Mouse (Mus musculus): ENCODE measurements around the gene Rtf2. TPM values are rescaled to one million over a fixed set of nuclear protein-coding genes. Genes with fewer than 3 reads are reported as not detected.

Rtf2 gene
- polyA plus RNA-seq, 1 experiment from 2014 or later, result 99.2 TPM

DNA sequence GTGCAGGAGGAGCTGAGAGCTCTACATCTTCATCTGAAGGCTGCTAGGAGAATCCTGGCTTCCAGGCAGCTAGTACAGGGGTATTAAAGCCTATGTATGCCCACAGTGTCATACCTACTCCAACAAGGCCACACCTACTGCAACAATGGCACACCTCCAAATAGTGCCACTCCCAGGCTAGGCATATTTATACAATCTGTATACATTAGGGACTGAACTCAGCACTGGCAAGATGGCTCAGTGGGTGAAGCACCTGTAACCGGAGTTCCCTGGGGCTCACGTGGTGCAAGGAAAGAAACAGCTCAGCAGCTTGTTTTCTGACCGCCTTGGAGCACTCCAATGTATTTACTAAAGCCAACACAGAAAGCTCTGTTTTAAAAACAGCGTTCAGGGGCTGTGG is 5.3 kb downstream of the Rtf2 start:
- WGBS, result 97% methylated on average over 4 of the region's 4 CpGs
- Histone ChIP-seq H3K27ac (no peak overlapping the region), H3K27me3 (no peaks in the 10 kb centered on the region), H3K4me2 (no peak overlapping the region), H3K36me3 (ENCODE audit: poor library complexity, severe bottlenecking) (peaks cover 61% of the 10 kb centered on the region), H3K4me3 (no peak overlapping the region), H3K9ac (no peak overlapping the region), H3K4me1 (peaks cover 12% of the 10 kb centered on the region), H3K9me3 (replicated peaks) (no peaks in the 10 kb centered on the region)
- ATAC-seq, result no peak

DNA sequence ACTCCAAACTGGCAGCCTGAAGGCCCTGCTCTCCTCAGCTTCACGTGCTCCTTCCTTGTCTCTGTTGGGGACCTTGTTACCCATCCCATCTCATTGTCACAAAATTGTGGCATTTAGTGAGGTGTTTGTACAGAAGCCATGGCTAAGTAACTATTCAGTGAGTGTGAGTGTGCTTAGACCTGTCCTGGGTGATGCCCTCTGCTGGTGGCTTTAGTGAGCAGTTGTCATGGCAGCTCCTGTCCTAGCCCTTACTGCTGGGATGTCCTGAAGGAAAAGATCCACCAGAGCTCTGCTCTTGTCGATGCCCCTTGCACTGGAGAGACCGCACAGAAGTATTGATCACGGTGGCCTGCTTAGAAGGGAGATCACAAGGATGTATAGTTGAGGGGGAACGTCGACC is 7.0 kb downstream of the Rtf2 start:
- H3K4me1 ChIP-seq, result no peaks in the 10 kb centered on the region
- H3K9me3 ChIP-seq (replicated peaks), result no peaks in the 10 kb centered on the region
- ATAC-seq, result no peak
- no peak overlapping the region for H3K4me3 ChIP-seq
- H3K4me2 ChIP-seq, result no peak overlapping the region
- H3K27ac ChIP-seq, result no peak overlapping the region
- 93% methylated on average over 6 of the region's 6 CpGs for WGBS
- peaks cover 78% of the 10 kb centered on the region for H3K36me3 ChIP-seq (ENCODE audit: poor library complexity, severe bottlenecking)
- H3K9ac ChIP-seq, result no peak overlapping the region
- no peaks in the 10 kb centered on the region for H3K27me3 ChIP-seq

DNA sequence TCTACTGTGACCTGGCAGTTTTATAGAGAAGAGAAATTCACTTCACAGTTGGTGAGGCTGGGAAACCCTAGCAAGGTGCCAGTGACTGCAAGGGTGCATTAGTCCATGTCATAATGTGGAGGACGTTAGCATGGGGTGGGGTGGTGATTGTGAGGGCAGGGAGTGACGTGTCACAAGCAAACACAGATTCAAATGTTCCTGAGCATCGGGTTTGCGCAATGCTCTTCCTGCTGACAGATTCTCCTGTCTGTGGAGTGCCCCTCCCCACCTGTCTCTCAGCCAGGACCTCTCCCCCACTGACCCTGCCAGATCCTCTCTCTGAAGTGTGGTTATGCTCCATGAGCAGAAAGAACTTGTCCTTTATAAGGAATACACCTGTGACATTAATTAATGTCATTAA is 8.0 kb downstream of the Rtf2 start:
- Histone ChIP-seq H3K4me2 (no peak overlapping the region), H3K36me3 (ENCODE audit: poor library complexity, severe bottlenecking) (peaks cover 88% of the 10 kb centered on the region), H3K9ac (no peak overlapping the region), H3K9me3 (replicated peaks) (no peaks in the 10 kb centered on the region), H3K4me1 (no peaks in the 10 kb centered on the region), H3K27ac (no peak overlapping the region), H3K27me3 (no peaks in the 10 kb centered on the region), H3K4me3 (no peak overlapping the region)
- ATAC-seq, result no peak
- WGBS, result 88% methylated on average over 4 of the region's 4 CpGs

DNA sequence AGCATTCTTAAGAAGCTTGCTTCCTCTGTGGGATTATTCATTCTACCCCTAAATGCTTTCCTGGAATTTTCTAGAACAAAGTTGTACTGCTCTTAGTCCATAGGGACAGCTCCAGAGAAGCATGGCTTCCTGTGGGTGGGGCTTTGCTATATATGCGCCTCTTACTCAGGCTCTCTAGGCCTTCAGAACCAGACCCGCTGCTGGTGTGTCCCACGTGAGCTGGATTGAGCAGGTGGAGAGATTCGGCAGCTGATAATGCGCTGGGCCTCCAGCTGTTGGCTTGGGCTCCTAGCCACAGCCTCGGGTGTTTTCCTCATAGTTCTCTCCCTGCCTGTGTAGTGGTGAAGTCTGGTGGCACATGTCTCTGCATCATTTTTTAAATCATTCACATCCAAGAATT is 10.3 kb downstream of the Rtf2 start:
- ATAC-seq, result no peak
- H3K36me3 ChIP-seq (ENCODE audit: poor library complexity, severe bottlenecking), result peaks cover 93% of the 10 kb centered on the region

DNA sequence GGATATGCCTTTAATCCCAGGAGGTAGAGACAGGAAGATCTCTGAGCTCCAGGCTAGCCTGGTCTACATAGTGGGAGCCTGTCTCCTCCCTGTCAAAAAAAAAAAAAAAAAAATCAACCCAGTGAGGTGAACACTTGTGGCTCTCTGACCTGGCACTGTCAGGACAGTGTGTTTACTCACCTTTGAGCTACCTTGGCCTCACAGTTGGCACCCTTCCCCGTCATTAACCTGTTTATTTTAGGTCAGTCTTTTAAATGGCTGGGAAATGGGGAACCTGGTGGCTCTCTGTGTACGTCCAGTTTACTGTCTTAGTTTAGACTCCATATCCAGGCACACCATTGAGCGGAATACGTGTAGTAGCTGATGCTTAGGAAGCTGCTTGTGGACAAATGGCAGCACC is 11.7 kb downstream of the Rtf2 start:
- Histone ChIP-seq H3K4me3 (no peak overlapping the region), H3K9ac (no peak overlapping the region), H3K36me3 (ENCODE audit: poor library complexity, severe bottlenecking) (peaks cover 93% of the 10 kb centered on the region), H3K9me3 (replicated peaks) (no peaks in the 10 kb centered on the region), H3K4me2 (no peak overlapping the region), H3K4me1 (peaks cover 4% of the 10 kb centered on the region; the same call in 1 of the 2 replicates), H3K27me3 (no peaks in the 10 kb centered on the region), H3K27ac (no peak overlapping the region)
- 97% methylated on average over 4 of the region's 4 CpGs for WGBS
- no peak for ATAC-seq

More for the DNA sequence above, 10.3 kb downstream of the Rtf2 start:
- 91% methylated on average over 6 of the region's 6 CpGs for WGBS
- no peak overlapping the region for H3K9ac ChIP-seq
- H3K27ac ChIP-seq, result no peak overlapping the region
- no peaks in the 10 kb centered on the region for H3K9me3 ChIP-seq (replicated peaks)
- H3K4me2 ChIP-seq, result no peak overlapping the region
- H3K4me3 ChIP-seq, result no peak overlapping the region
- no peaks in the 10 kb centered on the region for H3K27me3 ChIP-seq
- no peaks in the 10 kb centered on the region; the same call in 1 of the 2 replicates for H3K4me1 ChIP-seq

DNA sequence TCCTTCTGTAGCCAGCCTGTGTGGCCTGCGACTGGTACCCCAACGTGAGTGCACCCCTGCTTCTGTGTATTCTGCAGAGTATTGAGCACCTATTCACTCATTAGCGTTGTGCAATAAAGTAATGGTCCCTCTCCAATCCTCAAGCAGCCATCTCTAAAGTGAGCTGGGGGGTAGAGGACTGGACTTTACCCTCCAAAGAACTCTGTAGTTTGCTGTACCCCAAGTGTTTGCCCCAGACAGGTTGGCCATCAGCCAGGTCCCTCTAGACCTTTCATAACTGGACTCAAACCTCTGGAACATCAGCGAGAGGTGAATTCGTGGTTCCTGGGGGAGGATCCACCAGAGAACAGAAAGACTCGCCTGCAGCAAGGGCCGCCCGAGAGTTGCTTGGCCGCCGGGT is 12.1 kb downstream of the Rtf2 start:
- no peak overlapping the region for H3K4me3 ChIP-seq
- H3K4me2 ChIP-seq, result no peak overlapping the region
- H3K27ac ChIP-seq, result no peak overlapping the region
- no peak overlapping the region for H3K9ac ChIP-seq
- H3K4me1 ChIP-seq, result peaks cover 4% of the 10 kb centered on the region; the same call in 1 of the 2 replicates
- ATAC-seq, result no peak
- no peaks in the 10 kb centered on the region for H3K27me3 ChIP-seq
- peaks cover 93% of the 10 kb centered on the region for H3K36me3 ChIP-seq (ENCODE audit: poor library complexity, severe bottlenecking)
- 94% methylated on average over 10 of the region's 10 CpGs for WGBS
- no peaks in the 10 kb centered on the region for H3K9me3 ChIP-seq (replicated peaks)

DNA sequence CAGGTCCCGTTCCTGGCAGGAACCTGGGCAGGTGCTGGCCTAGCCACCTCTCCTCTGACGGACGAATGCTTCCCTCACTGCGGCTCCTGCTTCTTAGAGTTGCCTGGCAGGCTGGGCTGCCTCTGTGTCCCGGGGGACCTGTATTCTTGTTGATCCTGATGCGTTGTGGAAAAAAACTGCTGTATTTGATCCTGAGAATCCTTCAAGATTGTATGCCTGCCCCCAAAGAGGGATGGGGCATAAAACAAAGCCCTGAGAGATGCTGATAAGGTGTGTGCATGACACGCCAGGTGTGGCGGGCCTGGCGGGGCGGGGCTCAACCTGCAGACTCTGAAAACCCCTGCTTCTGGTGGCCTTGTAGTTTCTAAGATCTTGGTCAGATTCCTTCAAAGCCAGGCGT is 18.1 kb downstream of the Rtf2 start, which contains the start of gene Gcnt7:
Gene Gcnt7, minus strand, starts transcription at position 101 of the 400 bp plus-strand sequence.
- peaks cover 76% of the 10 kb centered on the region for H3K36me3 ChIP-seq (ENCODE audit: poor library complexity, severe bottlenecking)
- ATAC-seq, result no peak
- no peaks in the 10 kb centered on the region for H3K27me3 ChIP-seq
- no peak within 1 kb of the TSS for H3K4me3 ChIP-seq
- no peak within 1 kb of the TSS for H3K27ac ChIP-seq
- no peak within 1 kb of the TSS for H3K4me2 ChIP-seq
- 89% methylated on average over 11 of the region's 11 CpGs for WGBS
- H3K9ac ChIP-seq, result no peak within 1 kb of the TSS
- H3K4me1 ChIP-seq, result peaks cover 4% of the 10 kb centered on the region; the same call in 1 of the 2 replicates
- H3K9me3 ChIP-seq (replicated peaks), result no peaks in the 10 kb centered on the region

DNA sequence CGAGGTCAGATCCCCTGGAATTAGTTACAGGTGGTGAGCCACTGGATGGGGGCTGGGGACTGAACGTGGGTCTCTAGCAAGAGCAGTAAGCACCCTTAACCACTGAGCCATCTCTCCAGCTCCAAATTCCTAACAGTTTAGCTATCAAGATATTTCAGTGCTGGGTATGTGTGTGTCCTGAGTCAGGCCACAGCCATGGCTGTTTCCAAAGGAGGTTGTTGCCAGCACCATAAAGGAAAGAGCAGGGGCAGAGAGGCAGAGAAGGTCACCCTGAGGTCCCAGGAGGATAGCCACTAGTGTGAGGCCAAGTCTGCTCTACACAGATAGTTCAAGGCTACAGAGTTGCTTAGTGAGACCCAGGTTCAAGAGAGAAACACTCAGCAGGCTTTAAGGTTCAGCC is 20.3 kb downstream of the Rtf2 start:
- ATAC-seq, result no peak
- Histone ChIP-seq H3K27ac (no peak overlapping the region), H3K9me3 (replicated peaks) (no peaks in the 10 kb centered on the region), H3K4me1 (peaks cover 10% of the 10 kb centered on the region), H3K4me3 (no peak overlapping the region), H3K27me3 (no peaks in the 10 kb centered on the region), H3K4me2 (no peak overlapping the region), H3K9ac (no peak overlapping the region), H3K36me3 (ENCODE audit: poor library complexity, severe bottlenecking) (peaks cover 82% of the 10 kb centered on the region)
- whole genome bisulfite sequencing, result 86% methylated on average over 2 of the region's 2 CpGs

DNA sequence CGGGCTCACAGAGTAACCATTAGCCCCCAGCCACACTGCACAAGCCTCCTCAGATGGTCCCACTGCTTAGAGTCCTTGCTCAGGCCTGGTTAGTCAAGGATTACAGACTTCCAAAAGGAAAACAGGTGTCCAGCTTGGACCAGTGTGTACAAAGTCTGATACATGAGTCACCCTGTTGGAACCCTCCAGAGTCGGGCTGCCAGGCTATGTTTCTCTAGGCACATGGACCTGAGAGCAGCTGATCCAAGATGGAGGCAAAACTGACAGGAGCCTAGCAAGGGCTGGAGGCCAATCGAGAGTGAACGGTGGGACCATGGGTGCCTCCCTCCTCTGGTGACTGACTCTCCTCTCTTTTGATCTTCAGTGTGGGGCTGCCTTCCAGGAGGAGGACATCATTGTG is 22.5 kb downstream of the Rtf2 start:
- H3K27me3 ChIP-seq, result no peaks in the 10 kb centered on the region
- H3K4me3 ChIP-seq, result no peak overlapping the region
- H3K9ac ChIP-seq, result no peak overlapping the region
- WGBS, result 93% methylated on average over 4 of the region's 4 CpGs
- H3K36me3 ChIP-seq (ENCODE audit: poor library complexity, severe bottlenecking), result peaks cover 80% of the 10 kb centered on the region
- H3K4me1 ChIP-seq, result peaks cover 19% of the 10 kb centered on the region
- H3K27ac ChIP-seq, result no peak overlapping the region
- no peak for ATAC-seq
- H3K4me2 ChIP-seq, result no peak overlapping the region
- H3K9me3 ChIP-seq (replicated peaks), result no peaks in the 10 kb centered on the region

DNA sequence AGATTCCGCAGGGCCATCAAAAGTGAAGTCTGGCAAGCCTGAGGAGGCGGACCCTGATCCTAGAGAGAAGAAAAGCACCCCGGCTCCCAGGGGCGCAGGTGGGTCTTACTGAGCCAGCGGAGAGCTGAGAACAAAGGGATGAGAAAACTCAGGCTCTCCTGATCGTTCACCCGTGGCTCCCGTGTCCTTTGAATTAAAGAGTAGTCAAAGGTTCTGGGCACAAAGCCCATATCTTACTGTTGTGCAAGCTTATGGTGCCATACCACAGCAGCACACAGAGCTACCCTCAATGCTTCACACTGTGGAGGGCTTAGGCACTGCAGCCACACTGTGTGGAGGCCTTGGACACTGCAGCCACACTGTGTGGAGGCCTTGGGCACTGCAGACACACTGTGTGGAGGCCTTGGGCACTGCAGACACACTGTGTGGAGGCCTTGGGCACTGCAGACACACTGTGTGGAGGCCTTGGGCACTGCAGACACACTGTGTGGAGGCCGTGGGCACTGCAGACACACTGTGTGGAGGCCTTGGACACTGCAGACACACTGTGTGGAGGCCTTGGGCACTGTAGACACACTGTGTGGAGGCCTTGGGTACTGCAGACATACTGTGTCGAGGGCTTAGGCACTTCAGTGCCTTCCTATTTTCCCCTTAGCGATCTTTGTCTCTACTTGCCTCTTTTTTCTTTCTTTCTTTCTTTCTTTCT is 26.2 kb downstream of the Rtf2 start:
- WGBS, result 66% methylated on average over 11 of the region's 11 CpGs

DNA sequence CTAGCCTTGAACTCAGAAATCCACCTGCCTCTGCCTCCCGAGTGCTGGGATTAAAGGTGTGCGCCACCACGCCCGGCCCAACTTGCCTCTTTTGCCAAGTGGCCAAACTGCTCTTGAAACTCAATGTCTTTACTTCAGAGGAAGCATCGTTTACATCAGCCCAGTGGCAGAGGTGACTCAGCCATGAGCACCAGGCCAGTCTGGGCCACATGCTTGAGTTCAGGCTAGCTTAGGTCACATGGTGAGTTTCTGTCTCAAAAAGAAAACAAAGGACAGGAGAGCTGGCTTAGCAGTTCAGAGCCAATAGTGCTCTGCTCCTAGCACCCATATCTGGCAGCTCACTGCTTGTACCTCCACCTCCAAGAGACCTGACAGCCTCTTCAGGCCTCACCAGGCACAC is 26.9 kb downstream of the Rtf2 start:
- Histone ChIP-seq H3K4me3 (no peak overlapping the region), H3K4me1 (peaks cover 39% of the 10 kb centered on the region), H3K27me3 (no peaks in the 10 kb centered on the region), H3K9me3 (replicated peaks) (no peaks in the 10 kb centered on the region), H3K36me3 (ENCODE audit: poor library complexity, severe bottlenecking) (peaks cover 73% of the 10 kb centered on the region), H3K9ac (peak overlapping the region; percentile 30; the same call in 1 of the 2 replicates), H3K4me2 (no peak overlapping the region), H3K27ac (peak overlapping the region; percentile 65; the same call in 1 of the 2 replicates)
- no peak for ATAC-seq
- 90% methylated on average over 5 of the region's 5 CpGs for WGBS

More for the DNA sequence above, 26.2 kb downstream of the Rtf2 start:
- Histone ChIP-seq H3K36me3 (ENCODE audit: poor library complexity, severe bottlenecking) (peaks cover 78% of the 10 kb centered on the region), H3K27ac (peak overlapping the region; percentile 12; the same call in 1 of the 2 replicates), H3K9me3 (replicated peaks) (no peaks in the 10 kb centered on the region), H3K4me1 (peaks cover 35% of the 10 kb centered on the region), H3K4me2 (no peak overlapping the region), H3K27me3 (no peaks in the 10 kb centered on the region), H3K4me3 (no peak overlapping the region), H3K9ac (no peak overlapping the region)
- no peak for ATAC-seq

DNA sequence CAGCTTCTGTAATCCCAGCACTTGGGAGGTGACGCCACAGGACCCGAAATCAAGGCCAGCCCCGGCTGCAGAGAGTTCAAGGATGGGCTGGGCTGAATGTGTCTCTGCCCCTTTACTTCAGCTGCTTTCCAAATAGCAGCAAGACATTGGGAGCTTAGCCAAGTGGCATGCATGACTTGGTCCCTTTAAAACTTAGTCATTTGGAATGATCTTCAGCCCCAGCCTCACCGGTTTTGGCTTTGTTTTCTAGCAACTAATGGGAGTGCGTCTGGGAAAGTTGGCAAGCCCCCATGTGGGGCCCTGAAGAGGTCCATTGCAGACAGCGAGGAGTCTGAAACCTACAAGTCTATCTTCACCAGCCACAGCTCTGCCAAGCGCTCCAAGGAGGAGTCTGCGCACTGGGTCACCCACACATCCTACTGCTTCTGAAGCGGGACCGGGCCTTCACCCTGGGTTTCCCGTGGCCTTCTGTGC is 28.0 kb downstream of the Rtf2 start:
- H3K4me1 ChIP-seq, result peaks cover 46% of the 10 kb centered on the region
- H3K27me3 ChIP-seq, result no peaks in the 10 kb centered on the region
- peak overlapping the region; percentile 74 for H3K27ac ChIP-seq
- no peak overlapping the region for H3K4me2 ChIP-seq
- peak; percentile 84 for ATAC-seq
- WGBS, result 41% methylated on average over 11 of the region's 11 CpGs
- peaks cover 63% of the 10 kb centered on the region for H3K36me3 ChIP-seq (ENCODE audit: poor library complexity, severe bottlenecking)
- no peaks in the 10 kb centered on the region for H3K9me3 ChIP-seq (replicated peaks)
- H3K9ac ChIP-seq, result no peak overlapping the region
- H3K4me3 ChIP-seq, result no peak overlapping the region

All from forebrain, embryonic 13.5 days (tissue).